Mouse (Mus musculus): ENCODE results near the gene Fh1. TPM values are rescaled to one million over a fixed set of nuclear protein-coding genes. Genes with fewer than 3 reads are reported as not detected.

Gene Fh1
- total and polyA plus RNA-seq, 2 experiments: 58.5 to 162 TPM

DNA sequence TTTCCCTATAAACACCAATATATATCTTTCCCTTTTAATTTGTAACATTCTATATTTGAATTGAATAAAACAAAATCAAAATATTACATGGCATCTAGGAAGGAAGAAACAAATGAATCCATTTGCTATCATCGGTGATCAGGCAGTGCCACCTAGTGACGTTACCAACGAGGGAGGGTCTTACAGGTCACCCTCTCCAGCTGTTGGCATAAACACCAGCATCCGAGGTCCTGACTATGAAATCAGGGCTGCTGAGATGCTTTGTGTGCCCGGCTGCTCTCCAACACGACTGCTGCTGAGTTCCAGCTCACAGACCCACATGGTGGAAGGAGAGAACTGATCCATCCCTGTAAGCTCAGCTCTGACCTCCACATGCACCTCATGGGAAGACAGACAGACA lies 22.0 kb downstream of the Fh1 start:
- TF ChIP-seq POLR2A (IDR thresholded peaks at IDR 0.05; ENCODE audit: extremely low read depth, insufficient read depth, low read length) (no peak), CTCF (IDR thresholded peaks at IDR 0.05; ENCODE audit: low read depth, low read length) (peak; percentile 36)
- Histone ChIP-seq H3K4me1 (ENCODE audit: control insufficient read depth, insufficient read depth, low read length) (peaks cover 19% of the 10 kb centered on the region), H3K4me3 (ENCODE audit: insufficient read depth, low read depth, low read length) (no peak overlapping the region), H3K36me3 (ENCODE audit: control insufficient read depth, insufficient read depth, low read length) (peaks cover 53% of the 10 kb centered on the region), H3K27ac (replicated peaks; ENCODE audit: insufficient read depth, low read depth, low read length) (no peak overlapping the region), H3K9ac (ENCODE audit: low read depth, low read length) (no peak overlapping the region), H3K27me3 (ENCODE audit: control insufficient read depth, insufficient read depth, low read length) (no peaks in the 10 kb centered on the region), H3K79me2 (ENCODE audit: control insufficient read depth, insufficient read depth, low read length) (no peaks in the 10 kb centered on the region)
- 72% methylated on average over 6 of the region's 6 CpGs for WGBS
- peak; percentile 34 for DNase-seq (ENCODE audit: extremely low read depth, low read depth, low spot score)

DNA sequence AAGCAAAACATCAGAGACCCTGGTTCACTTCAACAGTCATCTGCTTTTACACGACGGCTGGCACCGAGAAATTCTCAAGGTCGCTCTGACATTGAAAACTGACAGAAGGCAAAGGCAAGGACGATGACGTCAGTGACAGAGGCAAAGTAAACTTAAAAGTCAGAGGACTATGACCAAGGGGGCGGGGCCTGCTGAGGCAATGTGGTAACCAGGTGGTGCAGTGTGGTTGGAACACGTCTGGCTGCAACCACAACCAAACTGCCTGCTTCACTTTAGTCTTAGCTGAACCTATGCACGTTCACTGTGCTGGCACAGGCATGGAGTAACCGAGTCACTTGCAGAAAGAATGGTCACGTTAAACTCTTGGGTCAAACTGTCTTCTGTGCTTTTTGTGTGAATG lies 23.2 kb downstream of the Fh1 start:
- peak; percentile 94 for DNase-seq (ENCODE audit: extremely low read depth, low read depth, low spot score)
- Histone ChIP-seq H3K9ac (ENCODE audit: low read depth, low read length) (no peak overlapping the region; the same call in 1 of the 2 replicates), H3K27me3 (ENCODE audit: control insufficient read depth, insufficient read depth, low read length) (no peaks in the 10 kb centered on the region), H3K36me3 (ENCODE audit: control insufficient read depth, insufficient read depth, low read length) (peaks cover 48% of the 10 kb centered on the region), H3K27ac (replicated peaks; ENCODE audit: insufficient read depth, low read depth, low read length) (peak overlapping the region; percentile 56), H3K4me3 (ENCODE audit: insufficient read depth, low read depth, low read length) (no peak overlapping the region), H3K4me1 (ENCODE audit: control insufficient read depth, insufficient read depth, low read length) (peaks cover 14% of the 10 kb centered on the region), H3K79me2 (ENCODE audit: control insufficient read depth, insufficient read depth, low read length) (no peaks in the 10 kb centered on the region)
- WGBS: 34% methylated on average over 11 of the region's 11 CpGs
- TF ChIP-seq POLR2A (IDR thresholded peaks at IDR 0.05; ENCODE audit: extremely low read depth, insufficient read depth, low read length): no peak
- TF ChIP-seq CTCF (IDR thresholded peaks at IDR 0.05; ENCODE audit: low read depth, low read length): no peak

DNA sequence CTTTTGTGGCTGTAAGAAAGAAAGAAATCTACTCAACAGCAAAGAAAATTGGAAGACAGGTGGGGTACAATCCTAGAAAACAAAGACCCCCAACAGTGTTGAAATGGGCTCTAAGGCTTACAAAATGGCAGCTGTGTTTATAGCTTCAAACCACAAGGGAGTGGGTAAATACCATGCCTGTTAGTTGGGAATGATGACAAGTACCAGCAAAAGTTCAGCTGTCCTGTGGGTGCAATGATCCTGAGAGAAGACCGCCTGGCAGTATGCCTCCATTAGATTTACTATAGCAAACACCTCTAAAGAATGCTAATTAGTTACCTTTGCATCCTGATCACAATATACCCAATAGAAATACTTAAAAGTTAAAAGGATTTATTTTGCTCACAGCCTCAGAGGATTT lies 32.6 kb downstream of the Fh1 start:
- H3K27ac ChIP-seq (replicated peaks; ENCODE audit: insufficient read depth, low read depth, low read length): no peak overlapping the region
- WGBS: 95% methylated on average over 1 of the region's 1 CpGs
- H3K4me3 ChIP-seq (ENCODE audit: insufficient read depth, low read depth, low read length): no peak overlapping the region
- DNase-seq (ENCODE audit: extremely low read depth, low read depth, low spot score): no peak
- no peak overlapping the region for H3K9ac ChIP-seq (ENCODE audit: low read depth, low read length)
- H3K36me3 ChIP-seq (ENCODE audit: control insufficient read depth, insufficient read depth, low read length): no peaks in the 10 kb centered on the region; the same call in 1 of the 2 replicates
- no peak for TF ChIP-seq CTCF (IDR thresholded peaks at IDR 0.05; ENCODE audit: low read depth, low read length)
- no peak for TF ChIP-seq POLR2A (IDR thresholded peaks at IDR 0.05; ENCODE audit: extremely low read depth, insufficient read depth, low read length)
- H3K79me2 ChIP-seq (ENCODE audit: control insufficient read depth, insufficient read depth, low read length): no peaks in the 10 kb centered on the region
- no peaks in the 10 kb centered on the region; the same call in 1 of the 2 replicates for H3K4me1 ChIP-seq (ENCODE audit: control insufficient read depth, insufficient read depth, low read length)
- H3K27me3 ChIP-seq (ENCODE audit: control insufficient read depth, insufficient read depth, low read length): no peaks in the 10 kb centered on the region

DNA sequence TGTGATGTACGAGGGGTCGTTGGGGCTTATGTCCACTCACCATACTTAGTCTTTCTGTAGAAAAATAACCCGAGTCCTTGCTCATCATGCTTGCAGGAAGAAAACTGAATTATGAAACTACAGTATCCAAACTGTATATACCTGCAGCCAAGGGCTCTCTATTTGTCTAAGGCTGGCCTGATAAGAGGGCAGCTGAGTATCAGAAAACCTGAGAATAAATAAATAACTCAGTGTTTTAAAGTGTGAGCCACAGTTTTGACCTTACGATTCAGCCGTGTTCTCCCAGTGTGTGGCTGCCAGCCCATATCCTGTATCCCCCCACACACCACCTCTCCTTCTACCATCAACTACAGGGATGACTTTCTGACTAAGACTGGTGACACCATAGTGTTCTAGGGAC lies 38.8 kb downstream of the Fh1 start:
- no peak overlapping the region for H3K27ac ChIP-seq (replicated peaks; ENCODE audit: insufficient read depth, low read depth, low read length)
- WGBS: 42% methylated on average over 5 of the region's 5 CpGs
- no peak overlapping the region for H3K9ac ChIP-seq (ENCODE audit: low read depth, low read length)
- no peaks in the 10 kb centered on the region for H3K79me2 ChIP-seq (ENCODE audit: control insufficient read depth, insufficient read depth, low read length)
- no peaks in the 10 kb centered on the region; the same call in 1 of the 2 replicates for H3K4me1 ChIP-seq (ENCODE audit: control insufficient read depth, insufficient read depth, low read length)
- no peak for DNase-seq (ENCODE audit: extremely low read depth, low read depth, low spot score)
- H3K4me3 ChIP-seq (ENCODE audit: insufficient read depth, low read depth, low read length): no peak overlapping the region
- H3K36me3 ChIP-seq (ENCODE audit: control insufficient read depth, insufficient read depth, low read length): no peaks in the 10 kb centered on the region
- no peaks in the 10 kb centered on the region for H3K27me3 ChIP-seq (ENCODE audit: control insufficient read depth, insufficient read depth, low read length)
- TF ChIP-seq CTCF (IDR thresholded peaks at IDR 0.05; ENCODE audit: low read depth, low read length): no peak
- no peak for TF ChIP-seq POLR2A (IDR thresholded peaks at IDR 0.05; ENCODE audit: extremely low read depth, insufficient read depth, low read length)

DNA sequence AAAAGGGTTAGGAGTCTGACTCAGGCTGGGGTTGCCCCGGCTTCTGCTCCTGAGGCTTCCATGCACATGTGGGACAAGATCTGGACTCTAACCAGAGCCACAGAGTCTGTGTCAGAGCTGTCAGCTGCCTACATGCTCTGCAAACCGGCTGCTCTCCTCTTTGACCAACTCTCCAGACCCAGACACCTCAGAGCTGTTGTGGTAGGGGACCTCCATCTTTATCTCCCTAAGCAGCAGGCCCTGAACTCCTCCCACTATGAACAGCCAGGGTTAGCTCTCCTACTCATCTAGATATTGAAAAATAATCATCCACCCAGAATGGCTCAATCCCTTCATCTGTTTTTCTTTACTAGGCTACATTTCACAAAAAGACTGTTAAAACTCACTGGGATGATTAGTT lies 40.2 kb downstream of the Fh1 start:
- H3K79me2 ChIP-seq (ENCODE audit: control insufficient read depth, insufficient read depth, low read length): no peaks in the 10 kb centered on the region
- no peak overlapping the region for H3K9ac ChIP-seq (ENCODE audit: low read depth, low read length)
- no peak overlapping the region for H3K27ac ChIP-seq (replicated peaks; ENCODE audit: insufficient read depth, low read depth, low read length)
- DNase-seq (ENCODE audit: extremely low read depth, low read depth, low spot score): no peak
- no peaks in the 10 kb centered on the region for H3K27me3 ChIP-seq (ENCODE audit: control insufficient read depth, insufficient read depth, low read length)
- no peak for TF ChIP-seq POLR2A (IDR thresholded peaks at IDR 0.05; ENCODE audit: extremely low read depth, insufficient read depth, low read length)
- no peak for TF ChIP-seq CTCF (IDR thresholded peaks at IDR 0.05; ENCODE audit: low read depth, low read length)
- no peaks in the 10 kb centered on the region; the same call in 1 of the 2 replicates for H3K4me1 ChIP-seq (ENCODE audit: control insufficient read depth, insufficient read depth, low read length)
- 74% methylated on average over 2 of the region's 2 CpGs for WGBS
- H3K36me3 ChIP-seq (ENCODE audit: control insufficient read depth, insufficient read depth, low read length): no peaks in the 10 kb centered on the region
- no peak overlapping the region for H3K4me3 ChIP-seq (ENCODE audit: insufficient read depth, low read depth, low read length)

DNA sequence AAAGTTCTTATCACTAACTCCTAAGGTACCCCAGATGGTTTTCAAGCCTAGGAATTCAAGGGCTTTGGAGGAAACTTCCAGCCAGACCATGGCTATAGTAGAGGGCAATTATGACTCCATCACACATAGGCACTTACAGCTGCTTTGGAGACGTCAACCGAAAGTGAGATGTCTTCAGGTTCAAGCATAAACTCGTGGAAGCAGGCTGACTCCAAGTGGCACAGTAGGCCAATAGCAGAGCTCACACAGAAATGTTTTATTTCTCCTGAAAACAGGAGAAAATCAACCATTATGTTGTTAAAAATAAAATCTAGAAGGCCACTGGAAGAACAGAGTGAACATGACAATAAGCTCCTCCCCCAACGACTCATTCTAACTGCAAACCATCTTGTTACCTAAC lies 42.6 kb downstream of the Fh1 start:
- Histone ChIP-seq H3K9ac (ENCODE audit: low read depth, low read length) (no peak overlapping the region), H3K4me3 (ENCODE audit: insufficient read depth, low read depth, low read length) (no peak overlapping the region), H3K79me2 (ENCODE audit: control insufficient read depth, insufficient read depth, low read length) (no peaks in the 10 kb centered on the region), H3K27ac (replicated peaks; ENCODE audit: insufficient read depth, low read depth, low read length) (no peak overlapping the region), H3K4me1 (ENCODE audit: control insufficient read depth, insufficient read depth, low read length) (no peaks in the 10 kb centered on the region; the same call in 1 of the 2 replicates), H3K36me3 (ENCODE audit: control insufficient read depth, insufficient read depth, low read length) (no peaks in the 10 kb centered on the region), H3K27me3 (ENCODE audit: control insufficient read depth, insufficient read depth, low read length) (no peaks in the 10 kb centered on the region)
- WGBS: 88% methylated on average over 4 of the region's 4 CpGs
- no peak for DNase-seq (ENCODE audit: extremely low read depth, low read depth, low spot score)
- TF ChIP-seq CTCF (IDR thresholded peaks at IDR 0.05; ENCODE audit: low read depth, low read length): no peak
- no peak for TF ChIP-seq POLR2A (IDR thresholded peaks at IDR 0.05; ENCODE audit: extremely low read depth, insufficient read depth, low read length)
